Mouse (Mus musculus) MEL (cell line): ENCODE data around the gene Lbx1. TPM values are rescaled to one million over a fixed set of nuclear protein-coding genes. Genes with fewer than 3 reads are reported as not detected.

Experiments used
- DNase-seq: peaks from one replicate; pipeline ENCODE4 v3.0.0; 2011; ENCODE audit warnings: low read depth, low spot score
- H3K27ac ChIP-seq: 2 replicates; pipeline ENCODE4 v1.5.1; 2012; ENCODE audit warnings: low read depth, mild to moderate bottlenecking, control low read depth, low read length, moderate library complexity; ENCODE audit not compliant: control insufficient read depth
- H3K27me3 ChIP-seq, 2 experiments: fragments of 150-350 bp in 1 of 2; sonication (generic) in 1 of 2; 2 replicates each; pipeline ENCODE4 v1.6.1; 2012; ENCODE audit warnings: low read length in 2 of 2, mild to moderate bottlenecking in 2 of 2, improper control_type of control experiment in 1 of 2, moderate library complexity in 1 of 2; ENCODE audit not compliant: insufficient read depth in 2 of 2, control insufficient read depth in 1 of 2
- H3K36me3 ChIP-seq, 2 experiments: 2 replicates each; pipeline ENCODE4 v1.6.1; 2012 to 2014; ENCODE audit warnings: low read length in 2 of 2, improper control_type of control experiment in 1 of 2, inconsistent platforms in 1 of 2, mild to moderate bottlenecking in 1 of 2; ENCODE audit not compliant: insufficient read depth in 2 of 2, control insufficient read depth in 1 of 2
- H3K4me1 ChIP-seq, 2 experiments: fragments of 150-350 bp in 1 of 2; sonication (generic) in 1 of 2; 2 replicates each; pipeline ENCODE4 v1.6.1; 2012; ENCODE audit warnings: low read length in 2 of 2, improper control_type of control experiment in 1 of 2, mild to moderate bottlenecking in 1 of 2; ENCODE audit not compliant: insufficient read depth in 2 of 2, control insufficient read depth in 1 of 2
- H3K4me3 ChIP-seq, 2 experiments: fragments of 150-350 bp in 1 of 2; sonication (generic) in 1 of 2; 2 replicates each; pipeline ENCODE4 v1.5.1; 2012; ENCODE audit warnings: low read depth in 2 of 2, low read length in 2 of 2, mild to moderate bottlenecking in 2 of 2, moderate library complexity in 2 of 2, control low read depth in 1 of 2, improper control_type of control experiment in 1 of 2; ENCODE audit not compliant: control insufficient read depth in 1 of 2, insufficient read depth in 1 of 2
- H3K79me2 ChIP-seq: 2 replicates; pipeline ENCODE4 v1.6.1; 2012; ENCODE audit warnings: mild to moderate bottlenecking, low read length, moderate library complexity; ENCODE audit not compliant: control insufficient read depth, poor library complexity, insufficient read depth
- H3K9ac ChIP-seq: 2 replicates; pipeline ENCODE4 v1.6.1; 2012; ENCODE audit warnings: low read depth, mild to moderate bottlenecking, control low read depth, low read length, moderate library complexity; ENCODE audit not compliant: control insufficient read depth, poor library complexity, severe bottlenecking
- H3K9me3 ChIP-seq: fragments of 150-350 bp; sonication (generic); replicated peaks from 2 replicates; pipeline ENCODE4 v1.6.1; 2012; ENCODE audit warnings: mild to moderate bottlenecking, low read length, improper control_type of control experiment, moderate library complexity; ENCODE audit not compliant: insufficient read depth
- ELF1 ChIP-seq: IDR thresholded peaks from 2 replicates; pipeline ENCODE4 v1.6.1; 2014; ENCODE audit warnings: low read depth, mild to moderate bottlenecking, inconsistent platforms, low read length, improper control_type of control experiment, moderate library complexity
- ETS1 ChIP-seq: IDR thresholded peaks from 2 replicates; pipeline ENCODE4 v1.6.1; 2012; ENCODE audit warnings: low read depth, mild to moderate bottlenecking, inconsistent platforms, low read length, improper control_type of control experiment, moderate library complexity
- GATA1 ChIP-seq: IDR thresholded peaks from 2 replicates; pipeline ENCODE4 v1.6.1; 2011; ENCODE audit warnings: low read depth, low read length, improper control_type of control experiment
- HCFC1 ChIP-seq: IDR thresholded peaks from 2 replicates; pipeline ENCODE4 v1.6.1; 2012; ENCODE audit warnings: low read depth, mild to moderate bottlenecking, inconsistent platforms, low read length, improper control_type of control experiment, moderate library complexity
- KAT2A ChIP-seq: conservative IDR thresholded peaks from 2 replicates; pipeline ENCODE4 v1.6.1; 2012; ENCODE audit warnings: low read depth, low read length, improper control_type of control experiment, inconsistent platforms
- MAFK ChIP-seq: IDR thresholded peaks from 2 replicates; pipeline ENCODE4 v1.6.1; 2011; ENCODE audit warnings: low read depth, mild to moderate bottlenecking, low read length, improper control_type of control experiment, borderline replicate concordance
- MAX ChIP-seq: IDR thresholded peaks from 2 replicates; pipeline ENCODE4 v1.6.1; 2011; ENCODE audit warnings: low read length, improper control_type of control experiment
- MAZ ChIP-seq: IDR thresholded peaks from 2 replicates; pipeline ENCODE4 v1.6.1; 2012; ENCODE audit warnings: low read depth, mild to moderate bottlenecking, inconsistent platforms, low read length, improper control_type of control experiment
- MXI1 ChIP-seq: IDR thresholded peaks from 2 replicates; pipeline ENCODE4 v1.6.1; 2011; ENCODE audit warnings: mild to moderate bottlenecking, low read depth, low read length, improper control_type of control experiment
- MYB ChIP-seq: IDR thresholded peaks from 2 replicates; pipeline ENCODE4 v1.6.1; 2011; ENCODE audit warnings: mild to moderate bottlenecking, low read depth, low read length, improper control_type of control experiment
- NELFE ChIP-seq: IDR thresholded peaks from 2 replicates; pipeline ENCODE4 v1.6.1; 2011; ENCODE audit warnings: low read depth, low read length, improper control_type of control experiment
- POLR2A ChIP-seq, 2 experiments: IDR thresholded peaks; 2 replicates each; pipeline ENCODE4 v1.6.1; 2011 to 2012; ENCODE audit warnings: low read length in 2 of 2, mild to moderate bottlenecking in 2 of 2, control low read depth in 1 of 2, improper control_type of control experiment in 1 of 2, low read depth in 1 of 2, moderate library complexity in 1 of 2; ENCODE audit not compliant: control insufficient read depth in 1 of 2, insufficient read depth in 1 of 2, poor library complexity in 1 of 2
- RAD21 ChIP-seq: IDR thresholded peaks from 2 replicates; pipeline ENCODE4 v1.6.1; 2011; ENCODE audit warnings: mild to moderate bottlenecking, low read depth, low read length, improper control_type of control experiment
- TAL1 ChIP-seq: IDR thresholded peaks from 2 replicates; pipeline ENCODE4 v1.6.1; 2012; ENCODE audit warnings: mild to moderate bottlenecking, inconsistent platforms, low read length, moderate library complexity, mixed read lengths
- TBP ChIP-seq: IDR thresholded peaks from 2 replicates; pipeline ENCODE4 v1.8.0; 2011; ENCODE audit warnings: low read depth, low read length, improper control_type of control experiment
- USF1 ChIP-seq: IDR thresholded peaks from 2 replicates; pipeline ENCODE4 v1.6.1; 2014; ENCODE audit warnings: low read depth, mild to moderate bottlenecking, inconsistent platforms, low read length, improper control_type of control experiment, moderate library complexity
- ZC3H11A ChIP-seq: IDR thresholded peaks from 2 replicates; pipeline ENCODE4 v1.6.1; 2012; ENCODE audit warnings: low read depth, mild to moderate bottlenecking, inconsistent platforms, low read length, improper control_type of control experiment
- ZKSCAN1 ChIP-seq: IDR thresholded peaks from 2 replicates; pipeline ENCODE4 v1.6.1; 2012; ENCODE audit warnings: low read depth, mild to moderate bottlenecking, inconsistent platforms, low read length, improper control_type of control experiment, moderate library complexity
- ZNF384 ChIP-seq: IDR thresholded peaks from 2 replicates; pipeline ENCODE4 v1.6.1; 2012; ENCODE audit warnings: low read depth, mild to moderate bottlenecking, inconsistent platforms, low read length, improper control_type of control experiment
- polyA plus RNA-seq, 2 experiments: library from polyadenylated mRNA; stranded (reverse) in 1 of 2; unstranded in 1 of 2; fragments of >175 nt in 1 of 2; fragments of >200 nt in 1 of 2; gene quantifications; 2 replicates each; pipeline versions ENCODE4 v1.2.1 to v1.2.4; 2012; ENCODE audit warnings: low replicate concordance in 2 of 2, low read depth in 1 of 2; ENCODE audit not compliant: insufficient read length in 2 of 2, insufficient read depth in 1 of 2, missing spikeins in 1 of 2
- total RNA-seq: library from RNA; depleted of rRNA; stranded (reverse); fragments of 300-350 nt; gene quantifications from 2 replicates; pipeline ENCODE4 v1.2.3, GENCODE M21; 2012

Lbx1 gene
- total and polyA plus RNA-seq, 3 experiments, result not detected

DNA sequence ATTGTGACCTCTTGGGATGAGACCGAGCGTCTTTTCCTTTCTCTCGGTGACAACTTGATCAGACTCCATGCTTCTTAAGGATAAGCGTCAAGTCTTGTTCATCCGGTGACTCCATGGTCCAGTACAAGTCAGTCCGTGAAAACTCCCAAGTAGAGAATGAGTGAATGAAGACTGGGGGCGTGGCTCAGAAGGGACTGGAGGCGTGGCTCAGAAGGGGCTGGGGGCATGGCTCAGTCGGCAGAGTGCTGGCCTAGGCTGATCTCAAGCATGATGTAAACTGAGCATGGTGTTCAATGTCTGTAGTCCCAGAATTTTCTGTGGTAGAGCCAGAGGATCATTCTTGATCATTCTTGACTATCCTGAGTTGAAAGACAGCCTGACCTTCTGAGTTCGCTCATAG, 27.4 kb upstream of the Lbx1 start:
- Histone ChIP-seq H3K4me3 (no peak overlapping the region), H3K79me2 (no peaks in the 10 kb centered on the region), H3K27me3 (peaks cover 4 to 12% of the 10 kb centered on the region in 2 experiments), H3K36me3 (no peaks in the 10 kb centered on the region), H3K9ac (no peak overlapping the region), H3K4me1 (no peaks in the 10 kb centered on the region), H3K9me3 (no peaks in the 10 kb centered on the region), H3K27ac (no peak overlapping the region)
- no peak for DNase-seq
- no peak for TF ChIP-seq NELFE
- TF ChIP-seq MXI1, result no peak
- TF ChIP-seq USF1, result no peak
- no peak for TF ChIP-seq MAZ
- TF ChIP-seq TBP, result no peak
- no peak for TF ChIP-seq MAFK
- TF ChIP-seq MYB, result no peak
- TF ChIP-seq MAX, result no peak
- TF ChIP-seq ETS1, result no peak
- no peak for TF ChIP-seq GATA1
- TF ChIP-seq HCFC1, result no peak
- TF ChIP-seq POLR2A (IDR thresholded peaks at IDR 0.05; ENCODE audit: control insufficient read depth in 1 of 2, insufficient read depth in 1 of 2, low read depth in 1 of 2, low read length in 2 of 2, poor library complexity in 1 of 2), result no peak
- no peak for TF ChIP-seq ELF1
- no peak for TF ChIP-seq KAT2A
- TF ChIP-seq RAD21, result no peak
- TF ChIP-seq ZNF384, result no peak
- TF ChIP-seq ZKSCAN1, result no peak
- TF ChIP-seq ZC3H11A, result no peak
- TF ChIP-seq TAL1, result no peak

- Histone ChIP-seq H3K9me3 (no peaks in the 10 kb centered on the region), H3K4me3 (no peak overlapping the region), H3K36me3 (no peaks in the 10 kb centered on the region), H3K27ac (no peak overlapping the region), H3K4me1 (no peaks in the 10 kb centered on the region)
- no peak for DNase-seq
- TF ChIP-seq KAT2A (no peak), TAL1 (no peak)
- TF ChIP-seq, all 39 proteins: peak for 0
- Histone ChIP-seq H3K27me3 (peaks cover 13 to 14% of the 10 kb centered on the region in 2 experiments), H3K9ac (no peak overlapping the region), H3K79me2 (no peaks in the 10 kb centered on the region)
These were observed 22.1 kb upstream of the Lbx1 start for GRCm38 (mm10) chr19:45257414-45258326.
